Mouse (Mus musculus): ENCODE measurements around the gene Olfr481.

DNA sequence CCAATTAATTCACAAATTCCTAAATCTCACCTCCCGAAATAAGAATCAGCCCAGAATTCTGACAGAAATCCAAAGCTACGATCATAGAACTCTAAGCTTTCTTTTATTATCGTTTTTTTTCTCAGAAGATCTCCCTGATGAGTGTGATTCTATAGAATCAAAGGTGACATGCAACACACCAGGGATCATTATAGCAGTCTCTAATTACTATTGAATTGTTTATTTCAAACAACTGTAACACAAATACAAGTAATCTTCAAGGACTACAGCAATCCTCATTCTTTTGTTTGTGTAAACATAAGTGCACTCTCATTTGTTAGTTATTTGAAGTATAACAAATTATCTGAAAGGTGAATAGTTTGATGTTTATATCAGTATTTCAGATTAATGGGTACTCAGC, 45.8 kb upstream of the Olfr481 start, which contains the start of gene Olfr478:
- TF ChIP-seq POLR2A (IDR thresholded peaks at IDR 0.05; ENCODE audit: control insufficient read depth, low read depth, low read length) (no peak), CTCF (IDR thresholded peaks at IDR 0.05; ENCODE audit: control insufficient read depth, insufficient read depth, insufficient replicate concordance, low read depth, low read length) (no peak)

All from testis, adult 2 months (tissue).